Comparison of ENCODE assay signal across 8 mouse cellular contexts in genomic region chr16:97165444-97166121, GRCm38 (mm10). TPM values are rescaled to one million over a fixed set of nuclear protein-coding genes. Genes with fewer than 3 reads are reported as not detected.
A peak's percentile ranks its signal among the peaks of the same experiment; 100 is the strongest.
DNase-seq lines count a peak whose midpoint lies in the region; ATAC-seq lines count a peak whose summit lies in the region.

No protein-coding gene starts in this region.

- peak; percentile 72 for DNase-seq in CD4-positive, CD25-positive, alpha-beta regulatory T cell, adult 2 months (ENCODE audit: low read depth, low spot score)
- DNase-seq in adrenal gland, postnatal 10 days = peak; percentile 67
- DNase-seq in kidney, postnatal 10 days = peak; percentile 73
- no peak for DNase-seq in liver, embryonic 13.5 days
- peak; percentile 60 for DNase-seq in neural tube, embryonic 10.5 days (ENCODE audit: extremely low spot score, low spot score)
- peak; percentile 24 for DNase-seq in urinary bladder, postnatal 25 days (ENCODE audit: low spot score)

- peaks cover 8% of the 10 kb centered on the region for H3K4me1 ChIP-seq in embryonic facial prominence, embryonic 12.5 days
- peaks cover 12% of the 10 kb centered on the region for H3K4me1 ChIP-seq in heart, embryonic 15.5 days (replicated peaks)
- H3K4me1 ChIP-seq in liver, embryonic 13.5 days (replicated peaks) = no peaks in the 10 kb centered on the region

- WGBS in embryonic facial prominence, embryonic 12.5 days = 4% methylated on average over 21 of the region's 21 CpGs
- 1% methylated on average over 21 of the region's 21 CpGs for WGBS in heart, embryonic 15.5 days
- 3% methylated on average over 21 of the region's 21 CpGs for WGBS in liver, embryonic 13.5 days (ENCODE audit: insufficient replicate concordance)

- peaks cover 46% of the 10 kb centered on the region for H3K27me3 ChIP-seq in embryonic facial prominence, embryonic 12.5 days
- peaks cover 50% of the 10 kb centered on the region for H3K27me3 ChIP-seq in heart, embryonic 15.5 days
- H3K27me3 ChIP-seq in liver, embryonic 13.5 days = peaks cover 58% of the 10 kb centered on the region

- H3K9me3 ChIP-seq in embryonic facial prominence, embryonic 12.5 days = no peaks in the 10 kb centered on the region
- H3K9me3 ChIP-seq in heart, embryonic 15.5 days (replicated peaks) = no peaks in the 10 kb centered on the region
- H3K9me3 ChIP-seq in liver, embryonic 13.5 days (replicated peaks) = no peaks in the 10 kb centered on the region

- peak overlapping the region; percentile 32 for H3K4me3 ChIP-seq in embryonic facial prominence, embryonic 12.5 days
- peak overlapping the region; percentile 52 for H3K4me3 ChIP-seq in heart, embryonic 15.5 days
- 0 out of 2 replicates have a peak overlapping the region, but pooled peaks have one; percentile 14 for H3K4me3 ChIP-seq in liver, embryonic 13.5 days (replicated peaks)

- no peaks in the 10 kb centered on the region for H3K36me3 ChIP-seq in embryonic facial prominence, embryonic 12.5 days
- H3K36me3 ChIP-seq in heart, embryonic 15.5 days = no peaks in the 10 kb centered on the region
- no peaks in the 10 kb centered on the region for H3K36me3 ChIP-seq in liver, embryonic 13.5 days

- peak overlapping the region; percentile 68 for H3K4me2 ChIP-seq in embryonic facial prominence, embryonic 12.5 days (replicated peaks)
- peak overlapping the region; percentile 84 for H3K4me2 ChIP-seq in heart, embryonic 15.5 days
- peak overlapping the region; percentile 38 for H3K4me2 ChIP-seq in liver, embryonic 13.5 days

- H3K9ac ChIP-seq in embryonic facial prominence, embryonic 12.5 days = no peak overlapping the region
- H3K9ac ChIP-seq in heart, embryonic 15.5 days = peak overlapping the region; percentile 39; the same call in 1 of the 2 replicates
- H3K9ac ChIP-seq in liver, embryonic 13.5 days = no peak overlapping the region

- no peak overlapping the region for H3K27ac ChIP-seq in embryonic facial prominence, embryonic 12.5 days
- H3K27ac ChIP-seq in heart, embryonic 15.5 days = no peak overlapping the region
- no peak overlapping the region for H3K27ac ChIP-seq in liver, embryonic 13.5 days

- peak; percentile 73; the same call in 1 of the 2 replicates for ATAC-seq in embryonic facial prominence, embryonic 12.5 days (ENCODE audit: insufficient number of reproducible peaks, insufficient read depth, low FRiP score, low TSS enrichment)
- ATAC-seq in heart, embryonic 15.5 days (replicated peaks; ENCODE audit: insufficient number of reproducible peaks, insufficient read depth, low FRiP score, low read depth) = peak; percentile 66
- ATAC-seq in liver, embryonic 13.5 days (ENCODE audit: low read depth) = no peak

RNA-seq across cellular contexts. Expression of gene Dscam, which starts 5.0 kb away (rescaled TPM):
- under 1 TPM; 0.18 to 0.24 TPM for total RNA-seq in adrenal gland, postnatal 10 days (2021)
- polyA plus RNA-seq in embryonic facial prominence, embryonic 12.5 days (2016; fragmentation: Nextera tagmentation; extraction: Ambion mirVana) = 0.42 and 0.62 TPM in 2 replicates
- polyA plus RNA-seq in heart, embryonic 15.5 days (2015; fragmentation: Nextera tagmentation; extraction: Ambion mirVana) = 0.03 TPM in 1 of 2 replicates, not detected in the other
- 0.03 TPM in 1 of 2 replicates, not detected in the other for polyA plus RNA-seq in liver, embryonic 13.5 days (2015; fragmentation: Nextera tagmentation; extraction: Ambion mirVana)
